Comparison of ENCODE assay signal across 14 mouse cellular contexts in genomic region chr1:77027656-77028055, GRCm38 (mm10).
DNase-seq lines count a peak whose midpoint lies in the region; ATAC-seq lines count a peak whose summit lies in the region.
"Had no signal": no experiment of that assay in that cellular context is flagged by ENCODE, and none has a peak within 500 bp of the region (broad histone marks: within the 10 kb centered on the region; RNA-seq: fewer than 3 reads in every experiment).

No protein-coding gene starts in this region.

- H3K36me3 ChIP-seq in forebrain, embryonic 13.5 days (ENCODE audit: poor library complexity, severe bottlenecking) = no peaks in the 10 kb centered on the region
- H3K36me3 ChIP-seq in forebrain, embryonic 11.5 days (ENCODE audit: control insufficient read depth, insufficient read depth, low read length) = no peaks in the 10 kb centered on the region
- H3K36me3 ChIP-seq: intestine, embryonic 15.5 days had no signal

- 58% methylated on average over 4 of the region's 4 CpGs for WGBS in forebrain, embryonic 13.5 days
- WGBS in forebrain, embryonic 11.5 days = 85% methylated on average over 4 of the region's 4 CpGs

- H3K27ac ChIP-seq in forebrain, embryonic 13.5 days = peak overlapping the region; percentile 32; the same call in 1 of the 2 replicates
- no peak overlapping the region for H3K27ac ChIP-seq in forebrain, embryonic 11.5 days (ENCODE audit: low read depth, low read length)
- H3K27ac ChIP-seq: intestine, embryonic 15.5 days had no signal

- H3K4me3 ChIP-seq in forebrain, embryonic 13.5 days = no peak overlapping the region
- no peak overlapping the region for H3K4me3 ChIP-seq in forebrain, embryonic 11.5 days (ENCODE audit: low read depth, low read length)
- H3K4me3 ChIP-seq: intestine, embryonic 15.5 days; megakaryocyte, embryonic 14.5 days; myocyte had no signal

- H3K4me2 ChIP-seq in forebrain, embryonic 13.5 days = no peak overlapping the region
- no peak overlapping the region for H3K4me2 ChIP-seq in forebrain, embryonic 11.5 days (ENCODE audit: low read depth, low read length, severe bottlenecking)
- H3K4me2 ChIP-seq: intestine, embryonic 15.5 days had no signal

- H3K9me3 ChIP-seq in forebrain, embryonic 13.5 days (replicated peaks) = no peaks in the 10 kb centered on the region
- no peaks in the 10 kb centered on the region for H3K9me3 ChIP-seq in forebrain, embryonic 11.5 days (ENCODE audit: control insufficient read depth, low read length)
- H3K9me3 ChIP-seq: intestine, embryonic 15.5 days had no signal

- peak; percentile 57; the same call in 1 of the 2 replicates for ATAC-seq in forebrain, embryonic 13.5 days
- no peak for ATAC-seq in forebrain, embryonic 11.5 days (replicated peaks; ENCODE audit: low FRiP score)
- ATAC-seq: intestine, embryonic 15.5 days had no signal

- no peak for DNase-seq in forebrain, embryonic 11.5 days (ENCODE audit: low spot score)
- peak; percentile 53 to 55 for DNase-seq in right cerebral cortex, adult 2 months (ENCODE audit: low spot score in 2 of 2)
- DNase-seq in right cerebral cortex, postnatal 4 days = no peak
- peak; percentile 76 for DNase-seq in layer of hippocampus, adult 9-11 months
- peak; percentile 43 for DNase-seq in lung, postnatal 36 days
- DNase-seq in kidney, postnatal 4 days = no peak
- no peak for DNase-seq in adipocyte (ENCODE audit: low spot score)
- DNase-seq: heart, adult 18-20 months; kidney, postnatal 25 days; liver had no signal

- no peak overlapping the region for H3K9ac ChIP-seq in forebrain, embryonic 13.5 days
- no peak overlapping the region for H3K9ac ChIP-seq in forebrain, embryonic 11.5 days (ENCODE audit: low read length)
- H3K9ac ChIP-seq: intestine, embryonic 15.5 days had no signal

- H3K4me1 ChIP-seq in forebrain, embryonic 13.5 days = peaks cover 6% of the 10 kb centered on the region; the same call in 1 of the 2 replicates
- no peaks in the 10 kb centered on the region for H3K4me1 ChIP-seq in forebrain, embryonic 11.5 days (replicated peaks; ENCODE audit: control insufficient read depth, insufficient read depth, low read length)
- H3K4me1 ChIP-seq: intestine, embryonic 15.5 days; megakaryocyte, embryonic 14.5 days had no signal

- H3K27me3 ChIP-seq in forebrain, embryonic 13.5 days = no peaks in the 10 kb centered on the region
- no peaks in the 10 kb centered on the region for H3K27me3 ChIP-seq in forebrain, embryonic 11.5 days (ENCODE audit: control insufficient read depth, insufficient read depth, low read length)
- H3K27me3 ChIP-seq: intestine, embryonic 15.5 days; megakaryocyte, embryonic 14.5 days had no signal

Comparison
In these comparisons a context has a peak if more than half of its experiments do, and no peak if none do; other contexts are left out.
1. DNase-seq: peak in right cerebral cortex, adult 2 months (2 of 2), layer of hippocampus, adult 9-11 months (single experiment) and lung, postnatal 36 days (single experiment); none in forebrain, embryonic 11.5 days (single experiment), right cerebral cortex, postnatal 4 days (single experiment), kidney, postnatal 4 days (0 of 2) and adipocyte (single experiment).